Mouse (Mus musculus): ENCODE results near the gene Grik4. TPM values are rescaled to one million over a fixed set of nuclear protein-coding genes. Genes with fewer than 3 reads are reported as not detected.

Grik4 gene
- not detected for polyA plus RNA-seq (2014; fragmentation: Illumina TruSeq; extraction: RNeasy Lipid Tissue Mini Kit (QIAGEN cat#74804); ENCODE audit: low read depth, low replicate concordance)

GRCm38 (mm10) chr9:42943781-42944535, at the start of gene Grik4:
TSS of gene Grik4 (minus strand) at chr9:42944493.

DNA sequence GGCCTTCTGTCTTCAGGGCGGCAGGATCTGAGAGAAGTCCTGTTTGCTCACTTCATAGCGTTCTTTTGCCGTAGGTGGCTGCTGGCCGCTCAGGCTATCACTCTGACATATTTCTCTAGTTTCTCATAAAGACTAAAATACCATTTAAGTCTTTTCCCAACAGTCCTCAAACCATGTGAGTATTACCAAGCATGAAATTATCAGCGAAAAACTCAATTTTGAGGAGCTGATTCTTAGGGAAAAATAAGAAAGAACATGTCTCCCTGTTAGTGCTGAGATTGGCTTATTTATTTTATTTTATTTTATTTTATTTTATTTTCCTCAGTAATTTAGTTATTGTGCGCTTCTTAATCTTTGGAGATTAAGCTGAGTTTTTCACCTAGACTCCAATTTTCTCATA, 436.6 kb downstream of the Grik4 start, which contains the start of gene Tbcel:
Tbcel (minus strand) TSS at position 101 of the 400 bp plus-strand sequence.

Other genes with a start within 250 kb of the Grik4 start
- 37.4 TPM for gene Arhgef12, start 162.7 kb upstream of the Grik4 start, polyA plus RNA-seq (2014; fragmentation: Illumina TruSeq; extraction: RNeasy Lipid Tissue Mini Kit (QIAGEN cat#74804); ENCODE audit: low read depth, low replicate concordance)
- gene Tmem136, start 172.1 kb upstream of the Grik4 start, polyA plus RNA-seq (2014; fragmentation: Illumina TruSeq; extraction: RNeasy Lipid Tissue Mini Kit (QIAGEN cat#74804); ENCODE audit: low read depth, low replicate concordance): 1.1 TPM

Measured in liver, adult 10 weeks (tissue).